26 mouse cellular contexts compared by ENCODE assay signal in genomic region chr2:113914248-113914647, GRCm38 (mm10).
A peak's percentile ranks its signal among the peaks of the same experiment; 100 is the strongest.
DNase-seq lines count a peak whose midpoint lies in the region; ATAC-seq and TF ChIP-seq lines count a peak whose summit lies in the region.
"Had no signal": no experiment of that assay in that cellular context is flagged by ENCODE, and none has a peak within 500 bp of the region (broad histone marks: within the 10 kb centered on the region; RNA-seq: fewer than 3 reads in every experiment).

No protein-coding gene starts in this region.

- no peaks in the 10 kb centered on the region for H3K9me3 ChIP-seq in lung, embryonic 14.5 days (ENCODE audit: low read depth, low read length)
- no peaks in the 10 kb centered on the region for H3K9me3 ChIP-seq in lung, postnatal 0 days (ENCODE audit: low read length)
- H3K9me3 ChIP-seq: embryonic facial prominence, embryonic 10.5 days; embryonic facial prominence, embryonic 13.5 days; forebrain, embryonic 12.5 days; forebrain, embryonic 15.5 days; heart, embryonic 12.5 days; heart, embryonic 15.5 days had no signal

- intact Hi-C loops in heart, postnatal 14 days (cut with DNase I) = no loop called here

- peak; percentile 72 for ATAC-seq in lung, embryonic 14.5 days (ENCODE audit: insufficient read depth)
- 0 out of 2 replicates have a peak, but pooled peaks have one; percentile 28 for ATAC-seq in lung, postnatal 0 days
- peak; percentile 72 for ATAC-seq in activated CD4-positive, CD25-positive, alpha-beta regulatory T cell, adult 4 months
- ATAC-seq: forebrain, embryonic 15.5 days; hindbrain, postnatal 0 days had no signal

- no peaks in the 10 kb centered on the region for H3K27me3 ChIP-seq in lung, embryonic 14.5 days (ENCODE audit: insufficient read depth, low read length)
- H3K27me3 ChIP-seq in lung, postnatal 0 days (replicated peaks; ENCODE audit: insufficient read depth, low read length) = no peaks in the 10 kb centered on the region
- H3K27me3 ChIP-seq: embryonic facial prominence, embryonic 13.5 days; forebrain, embryonic 12.5 days; forebrain, embryonic 15.5 days; heart, embryonic 12.5 days; heart, embryonic 15.5 days had no signal

- no peaks in the 10 kb centered on the region for H3K4me1 ChIP-seq in lung, embryonic 14.5 days (ENCODE audit: insufficient read depth)
- H3K4me1 ChIP-seq in lung, postnatal 0 days (ENCODE audit: insufficient read depth, low read depth, low read length) = no peaks in the 10 kb centered on the region
- H3K4me1 ChIP-seq: embryonic facial prominence, embryonic 13.5 days; forebrain, embryonic 12.5 days; forebrain, embryonic 15.5 days had no signal

- 33% methylated on average over 2 of the region's 2 CpGs for WGBS in lung, embryonic 14.5 days
- 34% methylated on average over 2 of the region's 2 CpGs for WGBS in lung, postnatal 0 days

- H3K36me3 ChIP-seq in lung, embryonic 14.5 days (ENCODE audit: insufficient read depth) = no peaks in the 10 kb centered on the region
- H3K36me3 ChIP-seq in lung, postnatal 0 days (ENCODE audit: insufficient read depth, low read length) = no peaks in the 10 kb centered on the region
- H3K36me3 ChIP-seq: embryonic facial prominence, embryonic 10.5 days; embryonic facial prominence, embryonic 13.5 days; forebrain, embryonic 12.5 days; forebrain, embryonic 15.5 days; heart, embryonic 12.5 days; heart, embryonic 15.5 days had no signal

- no peak overlapping the region for H3K9ac ChIP-seq in lung, embryonic 14.5 days
- H3K9ac ChIP-seq in lung, postnatal 0 days (replicated peaks; ENCODE audit: low read depth) = no peak overlapping the region
- H3K9ac ChIP-seq: embryonic facial prominence, embryonic 13.5 days; forebrain, embryonic 12.5 days; forebrain, embryonic 15.5 days; heart, embryonic 12.5 days; heart, embryonic 15.5 days; hindbrain, embryonic 14.5 days had no signal

- H3K4me2 ChIP-seq in lung, embryonic 14.5 days = no peak overlapping the region
- H3K4me2 ChIP-seq in lung, postnatal 0 days (replicated peaks; ENCODE audit: low read depth, low read length) = no peak overlapping the region
- H3K4me2 ChIP-seq: embryonic facial prominence, embryonic 13.5 days; forebrain, embryonic 12.5 days; forebrain, embryonic 15.5 days; heart, embryonic 12.5 days; heart, embryonic 15.5 days; hindbrain, embryonic 14.5 days had no signal

- no peak for TF ChIP-seq CTCF in lung, embryonic 14.5 days (IDR thresholded peaks at IDR 0.05; ENCODE audit: low read depth)
- no peak for TF ChIP-seq CTCF in lung, postnatal 0 days (IDR thresholded peaks at IDR 0.05)

- no peak overlapping the region for H3K4me3 ChIP-seq in lung, embryonic 14.5 days (ENCODE audit: low read depth, low read length)
- H3K4me3 ChIP-seq in lung, postnatal 0 days (ENCODE audit: low read depth, low read length) = no peak overlapping the region
- H3K4me3 ChIP-seq: embryonic facial prominence, embryonic 10.5 days; embryonic facial prominence, embryonic 13.5 days; erythroblast, embryonic 14.5 days; forebrain, embryonic 12.5 days; forebrain, embryonic 15.5 days; heart, embryonic 12.5 days; heart, embryonic 15.5 days had no signal

- H3K27ac ChIP-seq in lung, embryonic 14.5 days (ENCODE audit: low read depth) = no peak overlapping the region
- H3K27ac ChIP-seq in lung, postnatal 0 days (ENCODE audit: low read length) = no peak overlapping the region
- H3K27ac ChIP-seq: embryonic facial prominence, embryonic 10.5 days; embryonic facial prominence, embryonic 13.5 days; forebrain, embryonic 12.5 days; forebrain, embryonic 15.5 days; heart, embryonic 15.5 days; hindbrain, embryonic 14.5 days; hindbrain, postnatal 0 days had no signal

- DNase-seq in lung, embryonic 14.5 days = peak; percentile 67
- DNase-seq in lung, postnatal 4 days = no peak
- peak; percentile 24 for DNase-seq in lung, postnatal 0 days (ENCODE audit: low spot score)
- DNase-seq in lung, adult 18-20 months = no peak
- DNase-seq in naive thymus-derived CD4-positive, alpha-beta T cell, adult 2 months (ENCODE audit: low read depth) = peak; percentile 43
- DNase-seq in heart, postnatal 14 days = no peak
- DNase-seq: adrenal gland, postnatal 14 days; cerebellum, adult 11 months; cerebellum, adult 8-10 months; cerebellum, postnatal 10 days; cerebellum, postnatal 36 days; embryo, embryonic 11 days; gastrocnemius, postnatal 25 days; heart, adult 18-20 months; heart, postnatal 10 days; heart, postnatal 4 days had no signal

- no peak for TF ChIP-seq EP300 in lung, postnatal 0 days (IDR thresholded peaks at IDR 0.05)

Comparison
In these comparisons a context has a peak if more than half of its experiments do, and no peak if none do; other contexts are left out.
1. DNase-seq: peak in lung, embryonic 14.5 days (single experiment), lung, postnatal 0 days (single experiment) and naive thymus-derived CD4-positive, alpha-beta T cell, adult 2 months (single experiment); none in lung, postnatal 4 days (0 of 2), lung, adult 18-20 months (0 of 2) and heart, postnatal 14 days (0 of 2).
2. Peak in every context shown above with its lines, with median percentiles within 50 percentile points of each other: ATAC-seq.